Mouse (Mus musculus) testis, postnatal 14 days (tissue): Measurements from ENCODE around the gene Cd44.

Experiments
- DNase-seq: peaks from one replicate; pipeline ENCODE4 v3.0.0; 2021; ENCODE audit warnings: low spot score

The Cd44 gene

GRCm38 (mm10) chr2:102820225-102820711 lies 81.2 kb downstream of the Cd44 start:
- no peak for DNase-seq

GRCm38 (mm10) chr2:102815289-102815809 lies 86.1 kb downstream of the Cd44 start:
- DNase-seq, result no peak

GRCm38 (mm10) chr2:102812756-102813155 lies 88.7 kb downstream of the Cd44 start:
- DNase-seq, result no peak

- DNase-seq, result no peak
Measured at GRCm38 (mm10) chr2:102809436-102809835, 92.0 kb downstream of the Cd44 start.

GRCm38 (mm10) chr2:102807633-102808032 lies 93.8 kb downstream of the Cd44 start:
- DNase-seq, result no peak

- no peak for DNase-seq
Measured at GRCm38 (mm10) chr2:102805761-102806496, 95.5 kb downstream of the Cd44 start.

GRCm38 (mm10) chr2:102805283-102805682 lies 96.2 kb downstream of the Cd44 start:
- DNase-seq, result no peak

GRCm38 (mm10) chr2:102804109-102804508 lies 97.4 kb downstream of the Cd44 start:
- no peak for DNase-seq

- DNase-seq, result no peak
Measured at GRCm38 (mm10) chr2:102801899-102802298, 99.6 kb downstream of the Cd44 start.

- no peak for DNase-seq
Measured at GRCm38 (mm10) chr2:102798149-102798548, 103.3 kb downstream of the Cd44 start.

GRCm38 (mm10) chr2:102795034-102795433 lies 106.4 kb downstream of the Cd44 start:
- no peak for DNase-seq

- DNase-seq, result no peak
Measured at GRCm38 (mm10) chr2:102792804-102793203, 108.7 kb downstream of the Cd44 start.

GRCm38 (mm10) chr2:102791641-102792040 lies 109.8 kb downstream of the Cd44 start:
- no peak for DNase-seq

- DNase-seq, result no peak
Measured at GRCm38 (mm10) chr2:102785696-102786095, 115.8 kb downstream of the Cd44 start.

GRCm38 (mm10) chr2:102782751-102783150 lies 118.7 kb downstream of the Cd44 start:
- no peak for DNase-seq

- DNase-seq, result no peak
Measured at GRCm38 (mm10) chr2:102778208-102778607, 123.3 kb downstream of the Cd44 start.

GRCm38 (mm10) chr2:102775561-102775960 lies 125.9 kb downstream of the Cd44 start:
- no peak for DNase-seq

GRCm38 (mm10) chr2:102774700-102775099 lies 126.8 kb downstream of the Cd44 start:
- no peak for DNase-seq

- no peak for DNase-seq
Measured at GRCm38 (mm10) chr2:102772276-102772675, 129.2 kb downstream of the Cd44 start.

- no peak for DNase-seq
Measured at GRCm38 (mm10) chr2:102771304-102771703, 130.2 kb downstream of the Cd44 start.

- DNase-seq, result no peak
Measured at GRCm38 (mm10) chr2:102768267-102768666, 133.2 kb downstream of the Cd44 start.

GRCm38 (mm10) chr2:102764602-102765374 lies 136.7 kb downstream of the Cd44 start:
- DNase-seq, result no peak

GRCm38 (mm10) chr2:102763991-102764390 lies 137.5 kb downstream of the Cd44 start:
- no peak for DNase-seq
